Mouse (Mus musculus): Measurements from ENCODE around the gene Cabp1. TPM values are rescaled to one million over a fixed set of nuclear protein-coding genes. Genes with fewer than 3 reads are reported as not detected.

Gene Cabp1
- 1.4 and 2.3 TPM in 2 replicates for polyA plus RNA-seq (2012; rRNA removed; ENCODE audit: low replicate concordance)

DNA sequence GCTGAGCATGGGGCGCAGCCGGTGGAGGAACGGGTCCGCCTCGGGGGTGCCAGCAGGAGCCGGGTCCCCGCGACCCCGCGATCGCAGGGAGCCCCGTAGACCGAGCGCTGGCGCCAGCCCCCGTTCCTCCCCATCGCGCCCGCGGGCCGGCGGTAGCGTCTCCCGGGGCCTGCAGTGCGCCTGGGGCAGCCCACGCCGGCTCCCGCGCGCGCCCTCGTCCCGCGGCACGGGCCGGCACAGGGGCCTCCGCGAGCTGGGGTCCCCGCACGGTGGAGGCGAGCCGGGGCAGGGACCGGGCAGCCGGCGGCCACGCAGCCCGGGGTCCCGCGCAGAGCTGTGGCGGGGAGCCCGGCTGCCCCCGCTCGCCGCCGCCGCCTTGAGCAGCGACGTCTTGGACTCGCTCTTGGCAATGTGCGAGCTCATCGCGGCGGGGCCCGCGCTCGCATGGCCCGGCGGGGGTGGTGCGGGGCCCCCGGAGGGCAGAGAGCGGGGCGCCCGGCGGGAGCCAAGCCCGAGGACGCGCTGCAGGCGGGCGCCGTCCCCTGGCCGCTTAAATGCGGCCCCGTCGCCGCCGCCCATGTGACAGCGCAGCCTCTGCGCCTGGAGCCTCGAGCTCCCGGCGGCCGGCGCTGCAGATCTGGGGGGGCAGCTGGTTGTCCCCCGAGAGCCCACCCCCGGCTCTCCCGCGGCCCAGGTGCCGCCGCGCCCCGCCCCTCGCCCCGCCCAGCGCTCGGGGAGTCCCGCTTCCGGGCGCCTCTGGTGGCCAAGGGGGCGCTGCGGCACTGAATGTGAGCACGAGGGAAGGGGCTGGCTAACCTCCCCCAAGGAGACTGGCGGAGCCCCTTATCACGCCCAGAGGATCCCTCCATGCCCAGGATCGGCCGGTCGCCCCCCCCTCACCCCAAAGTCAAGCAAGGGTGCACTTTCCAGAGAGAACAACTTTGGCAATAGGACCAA lies at the start of gene Cabp1:
Cabp1 (minus strand) TSS at position 713 of the 957 bp plus-strand sequence.

DNA sequence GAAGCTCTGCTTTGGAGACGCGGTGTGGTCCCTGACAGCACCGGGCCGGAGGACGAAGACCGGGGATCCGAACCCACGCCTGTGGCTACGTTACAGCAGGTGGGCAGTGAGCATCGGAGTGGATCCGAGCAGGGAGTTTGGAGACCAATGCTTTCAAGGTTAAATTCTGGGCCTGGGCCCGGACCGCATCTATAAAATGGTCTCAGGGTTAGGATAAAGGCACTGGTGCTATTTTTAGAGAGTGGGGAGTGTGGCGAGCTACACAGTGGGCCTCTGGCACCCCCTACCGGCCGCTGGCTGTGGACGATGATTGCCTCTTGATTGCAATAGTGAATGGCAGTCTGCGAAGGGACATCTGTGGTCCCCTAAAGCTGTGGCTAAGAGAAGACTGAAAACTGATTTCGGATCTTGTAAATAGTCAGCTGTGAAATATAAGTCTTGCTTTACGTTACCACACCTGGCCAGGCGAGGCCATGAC lies 41.6 kb upstream of the Cabp1 start, which contains the start of gene Pop5:
Pop5 (plus strand) TSS at position 51 of the 478 bp plus-strand sequence.

DNA sequence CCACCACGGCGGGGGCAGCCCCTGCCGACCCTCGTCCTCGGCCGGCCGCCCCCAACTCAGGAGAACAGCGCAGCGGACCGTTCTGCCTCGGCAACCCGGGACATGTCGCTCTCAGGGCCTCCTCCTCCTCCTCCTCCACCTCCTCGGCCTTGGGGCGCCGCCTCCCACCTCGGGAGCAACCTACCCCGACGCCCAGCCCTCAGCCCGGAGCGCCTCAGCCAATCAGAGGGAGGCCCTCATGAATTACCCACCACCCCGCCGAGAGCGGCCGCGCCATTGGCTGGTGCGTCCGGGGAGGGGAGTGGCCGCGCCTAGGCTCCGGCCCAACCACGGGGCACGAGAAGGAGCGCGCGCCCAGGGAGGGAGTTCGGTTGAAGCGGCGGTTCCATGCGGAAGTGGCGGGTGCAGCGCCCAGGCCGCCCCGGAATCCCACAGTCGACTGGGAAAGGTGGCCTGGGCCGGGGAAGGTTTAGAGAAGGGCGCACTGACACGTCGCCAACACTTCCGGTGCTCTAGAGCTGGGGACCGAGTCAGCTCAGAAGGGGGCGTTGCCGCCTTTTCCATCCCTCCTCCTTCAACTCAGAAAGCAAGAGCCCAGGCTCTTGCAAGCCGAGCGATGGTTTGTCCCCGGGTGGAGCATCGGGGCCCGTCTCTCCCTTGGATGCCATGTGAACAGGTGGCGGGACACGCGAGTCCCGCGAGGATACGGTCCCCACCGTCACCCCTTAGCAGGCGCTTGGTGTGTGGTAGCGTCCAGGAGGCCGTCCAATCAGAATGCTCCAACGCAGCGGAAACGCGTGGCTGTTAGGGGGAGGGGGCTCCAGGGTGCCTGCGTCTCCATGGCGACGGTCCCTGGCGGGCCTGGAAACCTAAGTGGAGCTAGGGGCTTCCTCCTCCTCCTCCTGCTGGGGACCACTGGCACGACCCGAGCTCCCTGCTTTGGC lies 35.9 kb downstream of the Cabp1 start, which contains the start of gene Mlec:
Mlec (minus strand) TSS at position 140 of the 944 bp plus-strand sequence.

DNA sequence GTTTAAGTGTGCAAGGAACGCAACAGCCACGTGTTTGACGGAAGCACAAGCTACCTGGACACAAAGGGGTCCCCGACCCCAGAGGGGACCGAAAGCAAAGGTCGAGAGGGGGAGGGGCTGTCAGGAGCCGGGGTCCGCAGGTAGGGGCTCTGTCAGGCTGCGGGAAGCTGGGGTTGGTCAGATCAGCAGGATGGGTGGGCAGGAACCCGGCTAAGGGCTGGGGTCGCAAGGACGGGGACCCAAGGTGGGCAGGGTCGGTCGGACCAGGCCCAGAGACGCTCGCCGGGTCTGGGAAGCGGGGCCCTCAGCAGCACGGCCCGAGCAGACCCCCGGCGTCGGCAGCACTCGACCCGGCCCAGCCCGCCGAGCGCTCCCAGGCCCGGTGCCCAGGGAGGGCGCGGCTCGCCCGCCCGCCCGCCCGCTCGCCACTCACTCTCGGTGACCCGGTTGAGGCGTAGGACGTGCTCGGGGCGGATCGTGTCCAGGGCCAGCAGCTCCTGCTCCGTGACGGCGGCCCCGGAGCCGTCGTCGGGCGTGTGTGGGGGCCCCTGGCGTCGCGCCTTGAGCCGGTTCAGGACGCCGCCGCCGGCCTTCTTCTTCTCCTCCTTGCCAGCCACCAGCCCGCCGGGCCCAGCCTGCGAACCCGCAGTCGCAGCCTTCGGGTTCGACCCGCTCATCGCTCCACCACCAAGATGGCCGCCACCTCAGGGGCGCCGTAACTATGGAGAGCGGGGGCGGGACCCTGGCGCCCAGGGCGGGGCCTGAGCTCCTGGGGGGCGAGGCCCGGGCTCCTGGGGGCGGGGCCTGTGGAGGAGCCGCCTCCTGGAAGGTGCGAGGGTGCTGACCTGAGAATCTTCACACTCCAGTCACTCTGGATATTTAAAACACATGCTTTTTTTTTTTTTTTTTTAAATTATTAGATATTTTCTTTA lies 59.7 kb downstream of the Cabp1 start, which contains the start of gene Unc119b:
Unc119b (minus strand) TSS at position 742 of the 932 bp plus-strand sequence.

DNA sequence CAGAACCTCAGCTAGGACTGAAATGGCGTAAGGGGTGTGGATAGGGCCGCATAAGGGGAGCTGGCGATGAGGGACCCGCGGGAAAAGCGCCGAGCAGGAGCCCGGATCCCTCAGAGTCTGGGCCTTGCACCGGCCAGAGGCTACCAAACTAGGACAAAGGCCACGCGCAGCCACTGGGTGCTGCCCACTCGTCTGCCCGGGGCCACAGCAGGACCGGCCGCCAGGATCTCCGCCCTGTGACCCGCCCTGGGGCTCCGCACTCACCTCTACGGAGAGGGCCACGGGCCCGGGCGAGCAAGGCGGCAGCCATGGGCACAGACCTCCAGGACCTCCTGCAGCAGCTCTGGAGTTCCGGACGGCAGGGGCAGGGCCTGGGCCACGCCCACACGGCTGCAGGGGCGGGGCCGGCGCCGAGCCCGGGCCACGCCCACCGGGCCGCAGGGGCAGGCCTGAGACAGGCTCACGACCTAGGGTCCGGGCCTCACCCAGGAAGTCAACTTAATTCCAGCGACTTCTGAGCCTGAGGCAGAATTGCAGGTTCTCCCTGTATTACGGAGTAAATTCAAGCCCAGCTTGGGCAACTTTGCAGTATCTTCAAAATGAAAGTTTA lies 75.1 kb downstream of the Cabp1 start, which contains the start of gene Acads:
Acads (minus strand) TSS at position 386 of the 610 bp plus-strand sequence.

Other genes with a start within 250 kb of the Cabp1 start
- gene Hnf1a, start 223.3 kb downstream of the Cabp1 start, polyA plus RNA-seq (2012; rRNA removed; ENCODE audit: low replicate concordance): 0.17 TPM in 1 of 2 replicates, not detected in the other
- gene Sppl3, start 183.2 kb downstream of the Cabp1 start, polyA plus RNA-seq (2012; rRNA removed; ENCODE audit: low replicate concordance): 60.9 and 73.7 TPM in 2 replicates
- not detected in 2 replicates for gene Gm10401, start 96.1 kb downstream of the Cabp1 start, polyA plus RNA-seq (2012; rRNA removed; ENCODE audit: low replicate concordance)
- 174 and 188 TPM in 2 replicates for gene Acads, start 75.0 kb downstream of the Cabp1 start, polyA plus RNA-seq (2012; rRNA removed; ENCODE audit: low replicate concordance)
- 39.5 and 43.4 TPM in 2 replicates for gene Unc119b, start 59.4 kb downstream of the Cabp1 start, polyA plus RNA-seq (2012; rRNA removed; ENCODE audit: low replicate concordance)
- gene Mlec, start 36.2 kb downstream of the Cabp1 start, polyA plus RNA-seq (2012; rRNA removed; ENCODE audit: low replicate concordance): 65.7 and 84.4 TPM in 2 replicates
- gene Pop5, start 41.5 kb upstream of the Cabp1 start, polyA plus RNA-seq (2012; rRNA removed; ENCODE audit: low replicate concordance): 91.7 and 132 TPM in 2 replicates
- gene Rnf10, start 78.5 kb upstream of the Cabp1 start, polyA plus RNA-seq (2012; rRNA removed; ENCODE audit: low replicate concordance): 133 and 176 TPM in 2 replicates
- gene Coq5, start 85.3 kb upstream of the Cabp1 start, polyA plus RNA-seq (2012; rRNA removed; ENCODE audit: low replicate concordance): 13.2 and 31.3 TPM in 2 replicates
- gene Dynll1, start 106.6 kb upstream of the Cabp1 start, polyA plus RNA-seq (2012; rRNA removed; ENCODE audit: low replicate concordance): 139 and 169 TPM in 2 replicates
- 24.4 and 53.3 TPM in 2 replicates for gene Srsf9, start 132.8 kb upstream of the Cabp1 start, polyA plus RNA-seq (2012; rRNA removed; ENCODE audit: low replicate concordance)
- 9.3 and 17.8 TPM in 2 replicates for gene Gatc, start 146.8 kb upstream of the Cabp1 start, polyA plus RNA-seq (2012; rRNA removed; ENCODE audit: low replicate concordance)
- gene Triap1, start 146.8 kb upstream of the Cabp1 start, polyA plus RNA-seq (2012; rRNA removed; ENCODE audit: low replicate concordance): 9.2 and 15.3 TPM in 2 replicates
- 2,839 and 6,625 TPM in 2 replicates for gene Cox6a1, start 154.6 kb upstream of the Cabp1 start, polyA plus RNA-seq (2012; rRNA removed; ENCODE audit: low replicate concordance)
- gene Msi1, start 235.2 kb upstream of the Cabp1 start, polyA plus RNA-seq (2012; rRNA removed; ENCODE audit: low replicate concordance): 2.9 and 8.7 TPM in 2 replicates